Mouse (Mus musculus): ENCODE measurements around the gene Tmigd3.

Tmigd3 gene

GRCm38 (mm10) chr3:105870558-105870957 is at the start of gene Tmigd3, which contains the start of gene Adora3:
Gene Tmigd3 (plus strand): TSS chr3:105870903.
Gene Adora3 (plus strand): TSS chr3:105870858.
- DNase-seq (ENCODE audit: low spot score), result no peak

DNA sequence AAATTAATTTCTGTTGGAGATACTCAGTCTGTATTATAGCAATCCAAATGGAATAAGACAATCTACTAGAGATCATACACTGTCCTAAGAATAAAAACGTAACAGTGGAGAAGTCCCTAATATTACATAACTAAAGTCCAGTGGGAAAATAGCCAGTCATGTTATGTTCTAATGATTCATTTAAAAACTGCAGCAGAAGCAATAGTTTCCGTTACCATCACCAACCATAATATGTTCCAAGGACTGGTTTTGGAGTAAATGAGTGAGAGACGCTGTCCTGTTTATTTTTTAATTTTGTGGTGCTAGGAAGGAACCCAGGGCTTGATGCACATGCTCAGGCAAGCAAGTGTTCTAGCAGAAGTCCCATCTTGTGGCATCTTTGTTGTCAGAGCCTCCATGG is 49.2 kb upstream of the Tmigd3 start:
- DNase-seq (ENCODE audit: low spot score), result no peak

DNA sequence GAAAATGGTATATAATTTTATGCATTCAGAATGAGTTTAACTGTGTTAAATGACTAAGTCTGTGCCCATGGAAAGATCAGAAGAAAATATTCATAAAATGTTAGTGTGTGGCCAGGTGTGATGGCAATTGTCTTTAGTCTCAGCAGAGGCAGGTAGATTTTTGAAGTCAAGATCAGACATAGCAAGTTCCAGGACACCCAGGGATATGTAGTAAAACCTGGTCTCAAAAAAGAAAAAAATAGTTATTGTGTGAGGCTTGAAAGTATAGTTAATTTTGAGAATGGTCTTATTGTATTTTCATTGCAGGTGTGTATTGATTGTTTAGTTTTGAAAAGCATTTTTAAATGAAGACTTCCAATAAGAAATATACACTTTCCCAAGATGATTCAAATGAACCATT is 47.1 kb upstream of the Tmigd3 start:
- no peak for DNase-seq (ENCODE audit: low spot score)

GRCm38 (mm10) chr3:105824103-105824502 is 46.6 kb upstream of the Tmigd3 start:
- DNase-seq (ENCODE audit: low spot score), result no peak

DNA sequence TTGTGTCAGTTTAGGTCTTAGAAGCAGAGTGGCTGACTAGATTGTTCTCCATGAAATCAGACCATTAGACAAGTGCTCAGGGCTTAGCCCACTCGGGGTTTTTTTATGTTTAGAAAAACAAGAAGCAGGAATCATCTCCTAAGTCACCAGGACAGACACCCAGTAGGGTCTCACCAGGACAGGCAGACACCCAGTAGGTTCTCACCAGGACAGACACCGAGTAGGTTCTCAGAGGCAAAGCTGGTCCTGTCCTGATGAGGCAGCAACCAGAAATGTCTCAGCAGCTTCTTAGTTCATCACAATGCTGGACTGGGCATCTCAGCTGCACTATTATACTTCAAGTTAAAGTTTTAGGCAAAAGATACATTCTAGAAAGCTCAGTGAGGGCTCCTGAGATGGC is 46.0 kb upstream of the Tmigd3 start:
- DNase-seq (ENCODE audit: low spot score), result no peak

- DNase-seq (ENCODE audit: low spot score), result no peak
Measured at GRCm38 (mm10) chr3:105825501-105826161, 45.1 kb upstream of the Tmigd3 start.

- no peak for DNase-seq (ENCODE audit: low spot score)
Measured at GRCm38 (mm10) chr3:105831584-105831983, 39.1 kb upstream of the Tmigd3 start.

DNA sequence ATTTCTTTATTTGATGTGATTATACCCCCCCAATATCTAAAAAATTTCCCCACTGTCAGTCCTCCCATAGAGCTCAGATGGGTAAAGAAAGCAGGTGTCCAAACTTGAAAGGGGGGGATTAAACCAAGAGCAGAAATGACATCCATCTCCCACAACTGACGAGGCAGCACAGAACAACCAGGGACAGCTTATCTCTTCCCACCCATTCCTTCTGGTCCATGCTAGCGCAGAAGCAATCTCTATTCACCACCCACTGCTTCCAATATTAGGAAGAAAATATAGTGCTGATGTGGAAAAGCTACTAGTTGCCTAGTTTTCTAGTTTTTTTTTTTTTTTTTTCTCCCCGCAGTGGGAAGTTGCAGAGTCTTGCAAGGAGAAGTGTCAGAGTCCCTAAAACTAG is 34.8 kb upstream of the Tmigd3 start:
- no peak for DNase-seq (ENCODE audit: low spot score)

DNA sequence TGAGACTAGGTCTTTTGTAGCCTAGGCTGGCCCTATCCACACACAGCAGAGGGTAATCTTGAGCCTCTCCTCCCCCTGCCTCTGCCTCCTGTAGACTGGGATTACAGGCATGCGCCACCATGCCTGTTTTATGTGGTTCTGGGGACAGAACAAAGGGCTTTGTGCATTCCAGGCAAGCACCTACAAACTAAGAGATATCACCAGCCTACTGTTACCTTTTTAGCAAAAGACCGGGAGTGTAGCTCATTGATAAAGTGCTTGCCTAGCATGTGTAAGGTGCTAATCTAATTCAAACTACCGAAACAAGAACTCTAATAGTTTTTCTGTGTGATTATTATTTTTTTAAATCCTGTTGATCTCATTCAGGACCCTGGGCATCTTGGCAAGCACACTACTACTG is 33.8 kb upstream of the Tmigd3 start:
- no peak for DNase-seq (ENCODE audit: low spot score)

DNA sequence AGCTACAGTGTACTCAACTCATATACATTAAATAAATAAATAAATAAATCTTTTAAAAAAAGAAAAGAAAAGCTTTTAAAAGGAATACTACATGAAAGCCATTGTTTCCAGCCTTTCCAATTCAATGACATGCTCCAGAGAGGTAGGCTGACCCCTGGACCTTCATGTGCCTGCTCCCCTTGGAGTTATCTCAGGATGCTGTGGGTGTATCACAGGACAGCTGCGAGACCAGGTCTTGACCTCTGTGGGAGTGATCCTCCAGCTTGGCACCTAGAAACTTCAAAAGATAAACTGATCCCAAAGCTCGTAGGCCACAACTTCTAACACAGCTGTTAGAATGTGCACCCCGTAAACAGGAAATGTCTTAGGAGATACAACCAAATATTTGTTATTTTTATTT is 32.0 kb upstream of the Tmigd3 start:
- no peak for DNase-seq (ENCODE audit: low spot score)

GRCm38 (mm10) chr3:105839836-105840235 is 30.9 kb upstream of the Tmigd3 start:
- DNase-seq (ENCODE audit: low spot score), result no peak

GRCm38 (mm10) chr3:105846294-105847069 is 24.2 kb upstream of the Tmigd3 start:
- no peak for DNase-seq (ENCODE audit: low spot score)

DNA sequence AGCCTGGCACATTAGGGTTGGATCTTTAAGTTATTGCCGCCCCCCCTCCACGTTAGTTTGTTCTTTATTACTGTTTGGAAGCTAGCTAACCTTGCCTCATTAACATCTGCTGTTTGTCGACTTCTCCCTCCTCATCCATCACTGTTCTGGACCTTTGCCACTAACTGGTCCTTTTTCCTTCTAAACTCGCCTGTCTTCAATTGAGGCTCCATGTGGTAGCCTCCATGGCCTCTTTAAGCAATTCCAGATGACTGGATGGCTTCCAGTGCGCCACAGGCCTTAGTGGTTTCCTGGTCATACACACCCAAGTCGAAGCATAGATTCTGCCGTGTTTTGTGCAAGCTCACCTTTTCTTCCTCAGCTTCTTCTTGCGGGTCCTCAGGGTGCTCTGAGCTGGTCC is 16.9 kb upstream of the Tmigd3 start:
- DNase-seq (ENCODE audit: low spot score), result no peak

- DNase-seq (ENCODE audit: low spot score), result no peak
Measured at GRCm38 (mm10) chr3:105854786-105855185, 15.9 kb upstream of the Tmigd3 start.

- DNase-seq (ENCODE audit: low spot score), result no peak
Measured at GRCm38 (mm10) chr3:105857513-105857912, 13.2 kb upstream of the Tmigd3 start.

- DNase-seq (ENCODE audit: low spot score), result no peak
Measured at GRCm38 (mm10) chr3:105861747-105862366, 8.8 kb upstream of the Tmigd3 start.

GRCm38 (mm10) chr3:105864123-105864522 is 6.6 kb upstream of the Tmigd3 start:
- no peak for DNase-seq (ENCODE audit: low spot score)

GRCm38 (mm10) chr3:105865122-105865521 is 5.6 kb upstream of the Tmigd3 start:
- no peak for DNase-seq (ENCODE audit: low spot score)

- DNase-seq (ENCODE audit: low spot score), result no peak
Measured at GRCm38 (mm10) chr3:105868135-105868534, 2.6 kb upstream of the Tmigd3 start.

- no peak for DNase-seq (ENCODE audit: low spot score)
Measured at GRCm38 (mm10) chr3:105872034-105872433, 1.3 kb downstream of the Tmigd3 start.

GRCm38 (mm10) chr3:105872579-105872978 is 1.9 kb downstream of the Tmigd3 start:
- no peak for DNase-seq (ENCODE audit: low spot score)

- DNase-seq (ENCODE audit: low spot score), result no peak
Measured at GRCm38 (mm10) chr3:105873451-105874445, 3.0 kb downstream of the Tmigd3 start.
